Mouse (Mus musculus) brain, embryonic 14.5 days (tissue): ENCODE results near the gene Dusp1.

Experiments
- CTCF ChIP-seq: fragments of 200-500 bp; IDR thresholded peaks from 2 replicates; pipeline ENCODE4 v1.5.1; 2012; ENCODE audit warnings: inconsistent platforms, mild to moderate bottlenecking, moderate library complexity, borderline replicate concordance; ENCODE audit not compliant: insufficient read depth, insufficient read length; ENCODE audit errors: extremely low read depth
- POLR2A ChIP-seq: fragments of 200-500 bp; IDR thresholded peaks from 2 replicates; pipeline ENCODE4 v1.6.1; 2012; ENCODE audit warnings: mild to moderate bottlenecking, inconsistent platforms, borderline replicate concordance; ENCODE audit not compliant: poor library complexity, insufficient read depth, insufficient read length, severe bottlenecking; ENCODE audit errors: extremely low read depth

- no peak for TF ChIP-seq CTCF
- TF ChIP-seq POLR2A: peak; percentile 34; the same call in 1 of the 2 replicates
Measured at GRCm38 (mm10) chr17:26502808-26503671, 58.9 kb downstream of the Dusp1 start.
